Mouse (Mus musculus) bone marrow macrophage, adult 2 months (primary cell): Measurements from ENCODE around the gene Fgf22.
A peak's percentile ranks its signal among the peaks of the same experiment; 100 is the strongest.

Source experiments
- CTCF ChIP-seq: IDR thresholded peaks from 2 replicates; pipeline ENCODE4 v1.5.1; 2012; ENCODE audit warnings: low read depth, mild to moderate bottlenecking, low read length, moderate library complexity
- POLR2A ChIP-seq: IDR thresholded peaks from 2 replicates; pipeline ENCODE4 v1.6.1; 2012; ENCODE audit warnings: mild to moderate bottlenecking, low read depth, low read length, borderline replicate concordance

GRCm38 (mm10) chr10:79783920-79784800, 29.3 kb downstream of the Fgf22 start:
- no peak for TF ChIP-seq POLR2A
- peak; percentile 20; the same call in 1 of the 2 replicates for TF ChIP-seq CTCF
